Mouse (Mus musculus): ENCODE results near the gene Vmn1r149. TPM values are rescaled to one million over a fixed set of nuclear protein-coding genes. Genes with fewer than 3 reads are reported as not detected.
"Not testable (repeated sequence)": the region's sequence is repeated elsewhere in the genome, so short reads cannot be mapped to it uniquely, and the experiment has no call there.

Vmn1r149 gene
- polyA plus RNA-seq (2011; ENCODE audit: insufficient read depth, insufficient read length, low replicate concordance, missing spikeins), result not detected in 2 replicates

- H3K27ac ChIP-seq (ENCODE audit: control insufficient read depth, insufficient read depth, low read depth, low read length, poor library complexity); H3K4me3 ChIP-seq (replicated peaks; ENCODE audit: control insufficient read depth, low read depth, low read length); H3K4me1 ChIP-seq (ENCODE audit: control insufficient read depth, insufficient read depth, low read length): not testable (repeated sequence)
- WGBS, result no CpG with 5 or more reads among the region's 2 CpGs
Observed at GRCm38 (mm10) chr7:22438129-22438528, at the start of gene Vmn1r149. Gene Vmn1r149 (minus strand): TSS chr7:22438229.

DNA sequence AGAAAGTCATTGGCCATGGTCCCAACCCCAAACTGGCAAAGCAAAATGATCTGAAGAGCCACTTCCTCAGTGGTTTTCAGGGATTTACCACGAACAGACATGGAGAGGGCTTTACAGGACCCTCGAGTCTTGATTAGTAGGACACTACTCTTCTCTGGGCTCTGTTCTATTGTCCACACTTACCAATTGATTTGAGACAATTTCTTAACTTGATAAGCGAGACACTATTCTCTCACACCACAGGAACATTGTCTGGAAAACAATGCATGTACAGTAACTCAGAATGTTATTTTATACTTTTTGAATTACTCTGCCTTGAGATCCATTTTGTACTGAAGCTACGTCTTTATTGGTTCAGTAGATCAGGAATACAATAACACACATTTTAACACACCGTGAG, 25.9 kb upstream of the Vmn1r149 start, which contains the start of gene Gm10665:
Gene Gm10665, minus strand, starts transcription at position 101 of the 400 bp plus-strand sequence.
- H3K4me3 ChIP-seq (replicated peaks; ENCODE audit: control insufficient read depth, low read depth, low read length); H3K27ac ChIP-seq (ENCODE audit: control insufficient read depth, insufficient read depth, low read depth, low read length, poor library complexity); H3K4me1 ChIP-seq (ENCODE audit: control insufficient read depth, insufficient read depth, low read length): not testable (repeated sequence)
- no CpG with 5 or more reads among the region's 5 CpGs for WGBS

DNA sequence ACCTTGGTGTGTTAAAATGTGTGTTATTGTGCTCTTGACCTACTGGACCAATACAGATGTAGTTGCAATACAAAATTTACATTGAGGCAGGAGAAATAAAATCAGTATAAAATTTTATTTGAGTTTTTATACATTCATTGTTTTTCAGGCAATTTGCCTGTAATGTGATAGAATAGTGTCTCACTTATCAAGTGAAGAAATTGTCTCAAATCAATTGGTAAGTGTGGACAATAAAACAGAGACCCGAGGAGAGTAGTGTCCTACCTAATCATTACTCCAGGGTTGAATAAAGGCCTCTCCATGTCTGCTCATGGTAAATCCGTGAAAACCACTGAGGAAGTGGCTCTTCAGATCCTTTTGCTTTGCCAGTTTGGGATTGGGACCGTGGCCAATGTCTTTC, 24.7 kb downstream of the Vmn1r149 start, which contains the start of gene Vmn1r148:
Gene Vmn1r148, plus strand, starts transcription at position 301 of the 400 bp plus-strand sequence.
- WGBS, result no CpG with 5 or more reads among the region's 3 CpGs
- not testable (repeated sequence) for H3K4me3 ChIP-seq (replicated peaks; ENCODE audit: control insufficient read depth, low read depth, low read length); H3K27ac ChIP-seq (ENCODE audit: control insufficient read depth, insufficient read depth, low read depth, low read length, poor library complexity); H3K4me1 ChIP-seq (ENCODE audit: control insufficient read depth, insufficient read depth, low read length)

Other genes starting within 250 kb of the Vmn1r149 start
- not detected in 2 replicates for gene Vmn1r143, start 248.9 kb downstream of the Vmn1r149 start, polyA plus RNA-seq (2011; ENCODE audit: insufficient read depth, insufficient read length, low replicate concordance, missing spikeins)
- not detected in 2 replicates for gene Gm8653, start 237.0 kb downstream of the Vmn1r149 start, polyA plus RNA-seq (2011; ENCODE audit: insufficient read depth, insufficient read length, low replicate concordance, missing spikeins)
- gene Gm8453, start 208.7 kb downstream of the Vmn1r149 start, polyA plus RNA-seq (2011; ENCODE audit: insufficient read depth, insufficient read length, low replicate concordance, missing spikeins), result not detected in 2 replicates
- gene Gm4187, start 108.5 kb downstream of the Vmn1r149 start, polyA plus RNA-seq (2011; ENCODE audit: insufficient read depth, insufficient read length, low replicate concordance, missing spikeins), result not detected in 2 replicates
- not detected in 2 replicates for gene Gm8660, start 67.2 kb downstream of the Vmn1r149 start, polyA plus RNA-seq (2011; ENCODE audit: insufficient read depth, insufficient read length, low replicate concordance, missing spikeins)
- gene Vmn1r148, start 24.6 kb downstream of the Vmn1r149 start, polyA plus RNA-seq (2011; ENCODE audit: insufficient read depth, insufficient read length, low replicate concordance, missing spikeins), result not detected in 2 replicates
- gene Gm10665, start 25.8 kb upstream of the Vmn1r149 start, polyA plus RNA-seq (2011; ENCODE audit: insufficient read depth, insufficient read length, low replicate concordance, missing spikeins), result not detected in 2 replicates
- gene Vmn1r151, start 61.4 kb upstream of the Vmn1r149 start, polyA plus RNA-seq (2011; ENCODE audit: insufficient read depth, insufficient read length, low replicate concordance, missing spikeins), result not detected in 2 replicates
- not detected in 2 replicates for gene Vmn1r152, start 84.7 kb upstream of the Vmn1r149 start, polyA plus RNA-seq (2011; ENCODE audit: insufficient read depth, insufficient read length, low replicate concordance, missing spikeins)
- gene Gm8677, start 96.7 kb upstream of the Vmn1r149 start, polyA plus RNA-seq (2011; ENCODE audit: insufficient read depth, insufficient read length, low replicate concordance, missing spikeins), result not detected in 2 replicates
- gene Gm4201, start 127.1 kb upstream of the Vmn1r149 start, polyA plus RNA-seq (2011; ENCODE audit: insufficient read depth, insufficient read length, low replicate concordance, missing spikeins), result not detected in 2 replicates
- gene Gm4565, start 149.9 kb upstream of the Vmn1r149 start, polyA plus RNA-seq (2011; ENCODE audit: insufficient read depth, insufficient read length, low replicate concordance, missing spikeins), result not detected in 2 replicates
- gene Vmn1r155, start 219.8 kb upstream of the Vmn1r149 start, polyA plus RNA-seq (2011; ENCODE audit: insufficient read depth, insufficient read length, low replicate concordance, missing spikeins), result not detected in 2 replicates